Comparison of ENCODE assay signal across 12 mouse cellular contexts in the genomic region with DNA sequence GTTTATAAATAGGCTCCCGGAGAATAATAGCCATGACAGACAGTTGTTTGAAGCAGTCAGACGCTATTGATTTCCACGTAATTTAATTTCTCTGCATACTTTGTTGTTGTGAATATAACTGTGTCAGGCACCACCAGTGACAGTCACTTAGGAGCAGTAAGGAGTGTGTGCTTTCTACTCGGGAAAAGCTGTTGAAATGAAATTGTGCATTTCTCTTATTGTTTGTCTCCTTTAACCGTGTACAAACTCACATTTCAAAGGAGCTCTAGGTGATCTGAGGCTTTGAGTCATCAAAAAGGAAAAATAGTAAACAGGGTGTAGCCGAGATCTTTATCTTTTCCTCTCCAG. TPM values are rescaled to one million over a fixed set of nuclear protein-coding genes. Genes with fewer than 3 reads are reported as not detected.
DNase-seq lines count a peak whose midpoint lies in the region; ATAC-seq and TF ChIP-seq lines count a peak whose summit lies in the region.
"Had no signal": no experiment of that assay in that cellular context is flagged by ENCODE, and none has a peak within 500 bp of the region (broad histone marks: within the 10 kb centered on the region; RNA-seq: fewer than 3 reads in every experiment).

No protein-coding gene starts in this region.

- H3K4me3 ChIP-seq in liver, embryonic 13.5 days (replicated peaks) = 0 out of 2 replicates have a peak overlapping the region, but pooled peaks have one; percentile 57
- H3K4me3 ChIP-seq in liver, postnatal 0 days (ENCODE audit: low read depth, low read length) = no peak overlapping the region
- H3K4me3 ChIP-seq in forebrain, embryonic 15.5 days = peak overlapping the region; percentile 58; the same call in 1 of the 2 replicates
- H3K4me3 ChIP-seq in intestine, embryonic 16.5 days (ENCODE audit: low read length) = 0 out of 2 replicates have a peak overlapping the region, but pooled peaks have one; percentile 61
- peak overlapping the region; percentile 59 for H3K4me3 ChIP-seq in neural tube, embryonic 13.5 days

- H3K27me3 ChIP-seq in liver, embryonic 13.5 days = peaks cover 98% of the 10 kb centered on the region
- peaks cover 91% of the 10 kb centered on the region for H3K27me3 ChIP-seq in liver, postnatal 0 days (ENCODE audit: insufficient read depth, low read length)
- peaks cover 80% of the 10 kb centered on the region for H3K27me3 ChIP-seq in forebrain, embryonic 15.5 days
- peaks cover 87% of the 10 kb centered on the region for H3K27me3 ChIP-seq in intestine, embryonic 16.5 days (replicated peaks; ENCODE audit: control insufficient read depth, insufficient read depth, low read length)
- H3K27me3 ChIP-seq in neural tube, embryonic 13.5 days = peaks cover 93% of the 10 kb centered on the region

- 13% methylated on average over 6 of the region's 6 CpGs for WGBS in liver, embryonic 13.5 days (ENCODE audit: insufficient replicate concordance)
- 12% methylated on average over 6 of the region's 6 CpGs for WGBS in liver, postnatal 0 days (ENCODE audit: insufficient replicate concordance)
- WGBS in forebrain, embryonic 15.5 days = 4% methylated on average over 6 of the region's 6 CpGs
- 8% methylated on average over 6 of the region's 6 CpGs for WGBS in intestine, embryonic 16.5 days
- 2% methylated on average over 6 of the region's 6 CpGs for WGBS in neural tube, embryonic 13.5 days

- no peaks in the 10 kb centered on the region for H3K9me3 ChIP-seq in liver, embryonic 13.5 days (replicated peaks)
- H3K9me3 ChIP-seq in liver, postnatal 0 days (ENCODE audit: low read length) = no peaks in the 10 kb centered on the region
- H3K9me3 ChIP-seq in forebrain, embryonic 15.5 days = no peaks in the 10 kb centered on the region
- no peaks in the 10 kb centered on the region for H3K9me3 ChIP-seq in intestine, embryonic 16.5 days (ENCODE audit: control insufficient read depth, low read length)
- H3K9me3 ChIP-seq in neural tube, embryonic 13.5 days = no peaks in the 10 kb centered on the region
- H3K9me3 ChIP-seq: heart, embryonic 10.5 days had no signal

- DNase-seq in liver, embryonic 13.5 days = no peak
- no peak for DNase-seq in liver, postnatal 0 days
- no peak for DNase-seq in right cerebral cortex, postnatal 14 days
- DNase-seq in gastrocnemius, postnatal 36 days = no peak
- DNase-seq: kidney, adult 9 months; layer of hippocampus, postnatal 36 days; right cerebral cortex, postnatal 25 days had no signal

- TF ChIP-seq EP300 in liver, postnatal 0 days (IDR thresholded peaks at IDR 0.05; ENCODE audit: low read depth) = no peak

- no peak overlapping the region for H3K27ac ChIP-seq in liver, embryonic 13.5 days
- H3K27ac ChIP-seq in liver, postnatal 0 days (ENCODE audit: low read depth) = no peak overlapping the region
- H3K27ac ChIP-seq in forebrain, embryonic 15.5 days (replicated peaks) = no peak overlapping the region
- H3K27ac ChIP-seq in intestine, embryonic 16.5 days (ENCODE audit: low read length) = no peak overlapping the region
- H3K27ac ChIP-seq in neural tube, embryonic 13.5 days (replicated peaks) = peak overlapping the region; percentile 74
- H3K27ac ChIP-seq: heart, embryonic 10.5 days; stomach, postnatal 0 days had no signal

- H3K4me2 ChIP-seq in liver, embryonic 13.5 days = no peak overlapping the region; the same call in 1 of the 2 replicates
- no peak overlapping the region for H3K4me2 ChIP-seq in liver, postnatal 0 days (ENCODE audit: low read depth, low read length)
- no peak overlapping the region for H3K4me2 ChIP-seq in forebrain, embryonic 15.5 days (replicated peaks)
- H3K4me2 ChIP-seq in intestine, embryonic 16.5 days (ENCODE audit: low read depth, low read length) = no peak overlapping the region
- peak overlapping the region; percentile 69 for H3K4me2 ChIP-seq in neural tube, embryonic 13.5 days

- TF ChIP-seq CTCF in liver, postnatal 0 days (IDR thresholded peaks at IDR 0.05; ENCODE audit: low read depth) = no peak

- H3K4me1 ChIP-seq in liver, embryonic 13.5 days (replicated peaks) = peaks cover 18% of the 10 kb centered on the region
- H3K4me1 ChIP-seq in liver, postnatal 0 days (ENCODE audit: insufficient read depth) = peaks cover 23% of the 10 kb centered on the region
- H3K4me1 ChIP-seq in forebrain, embryonic 15.5 days = peaks cover 36% of the 10 kb centered on the region
- peaks cover 26% of the 10 kb centered on the region for H3K4me1 ChIP-seq in intestine, embryonic 16.5 days (ENCODE audit: control insufficient read depth, insufficient read depth, low read length)
- peaks cover 67% of the 10 kb centered on the region for H3K4me1 ChIP-seq in neural tube, embryonic 13.5 days (replicated peaks)

- intact Hi-C loops in gastrocnemius, postnatal 36 days (cut with DNase I) = loop anchor here (10.0 kb wide), 2 partner anchors 136 to 434 kb away; no protein-coding TSS in a partner anchor

- ATAC-seq in liver, embryonic 13.5 days (ENCODE audit: low read depth) = no peak
- no peak for ATAC-seq in liver, postnatal 0 days
- no peak for ATAC-seq in forebrain, embryonic 15.5 days (replicated peaks)
- no peak for ATAC-seq in intestine, embryonic 16.5 days
- ATAC-seq in neural tube, embryonic 13.5 days (ENCODE audit: low read depth) = no peak; the same call in 1 of the 2 replicates

- H3K36me3 ChIP-seq in liver, embryonic 13.5 days = no peaks in the 10 kb centered on the region
- H3K36me3 ChIP-seq in liver, postnatal 0 days (replicated peaks; ENCODE audit: insufficient read depth, low read length) = no peaks in the 10 kb centered on the region
- H3K36me3 ChIP-seq in forebrain, embryonic 15.5 days = no peaks in the 10 kb centered on the region
- no peaks in the 10 kb centered on the region for H3K36me3 ChIP-seq in intestine, embryonic 16.5 days (ENCODE audit: control insufficient read depth, insufficient read depth, low read length)
- no peaks in the 10 kb centered on the region for H3K36me3 ChIP-seq in neural tube, embryonic 13.5 days
- H3K36me3 ChIP-seq: heart, embryonic 10.5 days had no signal

- no peak overlapping the region for H3K9ac ChIP-seq in liver, embryonic 13.5 days
- no peak overlapping the region for H3K9ac ChIP-seq in liver, postnatal 0 days (replicated peaks)
- H3K9ac ChIP-seq in forebrain, embryonic 15.5 days (replicated peaks) = no peak overlapping the region
- no peak overlapping the region for H3K9ac ChIP-seq in intestine, embryonic 16.5 days (ENCODE audit: low read depth, low read length)
- peak overlapping the region; percentile 86; the same call in 1 of the 2 replicates for H3K9ac ChIP-seq in neural tube, embryonic 13.5 days

RNA-seq across cellular contexts. Expression of a gene that starts 0.8 kb away (rescaled TPM):
- polyA plus RNA-seq in liver, embryonic 13.5 days (2015; fragmentation: Nextera tagmentation; extraction: Ambion mirVana) = 0.07 and 0.14 TPM in 2 replicates
- 0.02 and 0.09 TPM in 2 replicates for polyA plus RNA-seq in liver, postnatal 0 days (2015; fragmentation: Nextera tagmentation; extraction: Ambion mirVana)
- polyA plus RNA-seq in forebrain, embryonic 15.5 days (2015; fragmentation: Nextera tagmentation; extraction: Ambion mirVana) = 2.6 and 3.1 TPM in 2 replicates
- 0.22 and 0.33 TPM in 2 replicates for polyA plus RNA-seq in intestine, embryonic 16.5 days (2015; fragmentation: Nextera tagmentation; extraction: Ambion mirVana)
- 154 and 159 TPM in 2 replicates for polyA plus RNA-seq in neural tube, embryonic 13.5 days (2015; fragmentation: Nextera tagmentation; extraction: Ambion mirVana)
- total RNA-seq in gastrocnemius, postnatal 36 days (2021) = 1 to 10 TPM; 1.1 TPM
- total RNA-seq: layer of hippocampus, postnatal 36 days had no signal

RNA-seq across cellular contexts. Expression of a gene that starts 53.8 kb away (rescaled TPM):
- 8.0 and 8.7 TPM in 2 replicates for polyA plus RNA-seq in liver, embryonic 13.5 days (2015; fragmentation: Nextera tagmentation; extraction: Ambion mirVana)
- polyA plus RNA-seq in liver, postnatal 0 days (2015; fragmentation: Nextera tagmentation; extraction: Ambion mirVana) = 4.0 and 4.3 TPM in 2 replicates
- polyA plus RNA-seq in forebrain, embryonic 15.5 days (2015; fragmentation: Nextera tagmentation; extraction: Ambion mirVana) = 30.0 and 32.1 TPM in 2 replicates
- 17.0 and 17.7 TPM in 2 replicates for polyA plus RNA-seq in intestine, embryonic 16.5 days (2015; fragmentation: Nextera tagmentation; extraction: Ambion mirVana)
- 29.5 and 33.8 TPM in 2 replicates for polyA plus RNA-seq in neural tube, embryonic 13.5 days (2015; fragmentation: Nextera tagmentation; extraction: Ambion mirVana)
- total RNA-seq in gastrocnemius, postnatal 36 days (2021) = 1 to 10 TPM; 1.8 to 2.7 TPM

Comparison
In these comparisons a context has a peak if more than half of its experiments do, and no peak if none do; other contexts are left out.
1. RNA of a gene that starts 0.8 kb away (polyA plus RNA-seq): 154 to 159 TPM in neural tube, embryonic 13.5 days; 2.6 to 3.1 TPM in forebrain, embryonic 15.5 days, 0.22 to 0.33 TPM in intestine, embryonic 16.5 days, 0.02 to 0.09 TPM in liver, postnatal 0 days and 0.07 to 0.14 TPM in liver, embryonic 13.5 days; every median in the first group is over 10 times any median in the second.